Mouse (Mus musculus): ENCODE measurements around the gene Atp12a. TPM values are rescaled to one million over a fixed set of nuclear protein-coding genes. Genes with fewer than 3 reads are reported as not detected.
A peak's percentile ranks its signal among the peaks of the same experiment; 100 is the strongest.

Gene Atp12a
- polyA plus RNA-seq (2015; fragmentation: Nextera tagmentation; extraction: Ambion mirVana): 2.2 and 2.6 TPM in 2 replicates

- Histone ChIP-seq H3K9ac (ENCODE audit: low read length) (peak within 1 kb of the TSS; percentile 65), H3K9me3 (ENCODE audit: control insufficient read depth, low read length) (no peaks in the 10 kb centered on the region), H3K27me3 (ENCODE audit: control insufficient read depth, insufficient read depth, low read depth, low read length) (peaks cover 8% of the 10 kb centered on the region), H3K27ac (ENCODE audit: low read length) (peak within 1 kb of the TSS; percentile 22), H3K4me2 (ENCODE audit: low read depth, low read length) (peak within 1 kb of the TSS; percentile 86), H3K4me3 (ENCODE audit: low read length) (peak within 1 kb of the TSS; percentile 58), H3K4me1 (replicated peaks; ENCODE audit: control insufficient read depth, insufficient read depth, low read length) (peaks cover 17% of the 10 kb centered on the region), H3K36me3 (ENCODE audit: control insufficient read depth, insufficient read depth, low read length) (no peaks in the 10 kb centered on the region)
- 1% methylated on average over 48 of the region's 48 CpGs for WGBS
- peak; percentile 29; the same call in 1 of the 2 replicates for ATAC-seq (ENCODE audit: low read depth)
Measured at GRCm38 (mm10) chr14:56364711-56365237, at the start of gene Atp12a. Atp12a (plus strand) TSS chr14:56365068.

- no peak overlapping the region for H3K9ac ChIP-seq (ENCODE audit: low read length)
- no peaks in the 10 kb centered on the region for H3K36me3 ChIP-seq (ENCODE audit: control insufficient read depth, insufficient read depth, low read length)
- H3K4me1 ChIP-seq (replicated peaks; ENCODE audit: control insufficient read depth, insufficient read depth, low read length): peaks cover 8% of the 10 kb centered on the region; the same call in 1 of the 2 replicates
- WGBS: 27% methylated on average over 7 of the region's 7 CpGs
- no peak overlapping the region for H3K4me3 ChIP-seq (ENCODE audit: low read length)
- no peaks in the 10 kb centered on the region for H3K27me3 ChIP-seq (ENCODE audit: control insufficient read depth, insufficient read depth, low read depth, low read length)
- peak; percentile 47; the same call in 1 of the 2 replicates for ATAC-seq (ENCODE audit: low read depth)
- no peak overlapping the region for H3K4me2 ChIP-seq (ENCODE audit: low read depth, low read length)
- no peak overlapping the region for H3K27ac ChIP-seq (ENCODE audit: low read length)
- no peaks in the 10 kb centered on the region for H3K9me3 ChIP-seq (ENCODE audit: control insufficient read depth, low read length)
Measured at GRCm38 (mm10) chr14:56315519-56315918, 49.3 kb upstream of the Atp12a start.

- 85% methylated on average over 4 of the region's 4 CpGs for WGBS
- ATAC-seq (ENCODE audit: low read depth): no peak
Measured at GRCm38 (mm10) chr14:56316333-56316732, 48.5 kb upstream of the Atp12a start.

GRCm38 (mm10) chr14:56322982-56323381 lies 41.9 kb upstream of the Atp12a start:
- Histone ChIP-seq H3K27ac (ENCODE audit: low read length) (no peak overlapping the region), H3K4me2 (ENCODE audit: low read depth, low read length) (no peak overlapping the region), H3K9me3 (ENCODE audit: control insufficient read depth, low read length) (no peaks in the 10 kb centered on the region), H3K4me3 (ENCODE audit: low read length) (no peak overlapping the region), H3K27me3 (ENCODE audit: control insufficient read depth, insufficient read depth, low read depth, low read length) (no peaks in the 10 kb centered on the region), H3K36me3 (ENCODE audit: control insufficient read depth, insufficient read depth, low read length) (no peaks in the 10 kb centered on the region), H3K4me1 (replicated peaks; ENCODE audit: control insufficient read depth, insufficient read depth, low read length) (no peaks in the 10 kb centered on the region), H3K9ac (ENCODE audit: low read length) (no peak overlapping the region)
- WGBS: 71% methylated on average over 1 of the region's 1 CpGs
- no peak for ATAC-seq (ENCODE audit: low read depth)

More at GRCm38 (mm10) chr14:56316333-56316732, 48.5 kb upstream of the Atp12a start:
- Histone ChIP-seq H3K4me2 (ENCODE audit: low read depth, low read length) (no peak overlapping the region), H3K27ac (ENCODE audit: low read length) (no peak overlapping the region), H3K36me3 (ENCODE audit: control insufficient read depth, insufficient read depth, low read length) (no peaks in the 10 kb centered on the region), H3K9ac (ENCODE audit: low read length) (no peak overlapping the region), H3K4me3 (ENCODE audit: low read length) (no peak overlapping the region), H3K9me3 (ENCODE audit: control insufficient read depth, low read length) (no peaks in the 10 kb centered on the region), H3K27me3 (ENCODE audit: control insufficient read depth, insufficient read depth, low read depth, low read length) (no peaks in the 10 kb centered on the region), H3K4me1 (replicated peaks; ENCODE audit: control insufficient read depth, insufficient read depth, low read length) (peaks cover 8% of the 10 kb centered on the region; the same call in 1 of the 2 replicates)

- H3K4me3 ChIP-seq (ENCODE audit: low read length): no peak overlapping the region
- no peak overlapping the region for H3K27ac ChIP-seq (ENCODE audit: low read length)
- H3K4me1 ChIP-seq (replicated peaks; ENCODE audit: control insufficient read depth, insufficient read depth, low read length): no peaks in the 10 kb centered on the region
- H3K9me3 ChIP-seq (ENCODE audit: control insufficient read depth, low read length): no peaks in the 10 kb centered on the region
- H3K9ac ChIP-seq (ENCODE audit: low read length): no peak overlapping the region
- no peak for ATAC-seq (ENCODE audit: low read depth)
- no peak overlapping the region for H3K4me2 ChIP-seq (ENCODE audit: low read depth, low read length)
- H3K36me3 ChIP-seq (ENCODE audit: control insufficient read depth, insufficient read depth, low read length): no peaks in the 10 kb centered on the region
- no peaks in the 10 kb centered on the region for H3K27me3 ChIP-seq (ENCODE audit: control insufficient read depth, insufficient read depth, low read depth, low read length)
Measured at GRCm38 (mm10) chr14:56325038-56325437, 39.8 kb upstream of the Atp12a start.

GRCm38 (mm10) chr14:56333700-56334099 lies 31.2 kb upstream of the Atp12a start:
- Histone ChIP-seq H3K4me1 (replicated peaks; ENCODE audit: control insufficient read depth, insufficient read depth, low read length) (peaks cover 7% of the 10 kb centered on the region), H3K9me3 (ENCODE audit: control insufficient read depth, low read length) (no peaks in the 10 kb centered on the region), H3K4me2 (ENCODE audit: low read depth, low read length) (no peak overlapping the region), H3K27me3 (ENCODE audit: control insufficient read depth, insufficient read depth, low read depth, low read length) (no peaks in the 10 kb centered on the region), H3K27ac (ENCODE audit: low read length) (no peak overlapping the region), H3K9ac (ENCODE audit: low read length) (no peak overlapping the region), H3K36me3 (ENCODE audit: control insufficient read depth, insufficient read depth, low read length) (no peaks in the 10 kb centered on the region), H3K4me3 (ENCODE audit: low read length) (no peak overlapping the region)
- no peak for ATAC-seq (ENCODE audit: low read depth)

- H3K9ac ChIP-seq (ENCODE audit: low read length): no peak overlapping the region
- ATAC-seq (ENCODE audit: low read depth): no peak
- WGBS: 86% methylated on average over 5 of the region's 5 CpGs
- H3K4me1 ChIP-seq (replicated peaks; ENCODE audit: control insufficient read depth, insufficient read depth, low read length): peaks cover 7% of the 10 kb centered on the region
- no peak overlapping the region for H3K27ac ChIP-seq (ENCODE audit: low read length)
- no peaks in the 10 kb centered on the region for H3K27me3 ChIP-seq (ENCODE audit: control insufficient read depth, insufficient read depth, low read depth, low read length)
- H3K9me3 ChIP-seq (ENCODE audit: control insufficient read depth, low read length): no peaks in the 10 kb centered on the region
- no peak overlapping the region for H3K4me2 ChIP-seq (ENCODE audit: low read depth, low read length)
- H3K36me3 ChIP-seq (ENCODE audit: control insufficient read depth, insufficient read depth, low read length): no peaks in the 10 kb centered on the region
- no peak overlapping the region for H3K4me3 ChIP-seq (ENCODE audit: low read length)
Measured at GRCm38 (mm10) chr14:56334437-56334836, 30.4 kb upstream of the Atp12a start.

GRCm38 (mm10) chr14:56336032-56336431 lies 28.8 kb upstream of the Atp12a start:
- H3K9ac ChIP-seq (ENCODE audit: low read length): no peak overlapping the region
- H3K27ac ChIP-seq (ENCODE audit: low read length): no peak overlapping the region
- H3K4me2 ChIP-seq (ENCODE audit: low read depth, low read length): no peak overlapping the region
- H3K27me3 ChIP-seq (ENCODE audit: control insufficient read depth, insufficient read depth, low read depth, low read length): no peaks in the 10 kb centered on the region
- H3K36me3 ChIP-seq (ENCODE audit: control insufficient read depth, insufficient read depth, low read length): no peaks in the 10 kb centered on the region
- WGBS: 80% methylated on average over 10 of the region's 10 CpGs
- H3K4me3 ChIP-seq (ENCODE audit: low read length): no peak overlapping the region
- H3K4me1 ChIP-seq (replicated peaks; ENCODE audit: control insufficient read depth, insufficient read depth, low read length): peaks cover 7% of the 10 kb centered on the region
- no peaks in the 10 kb centered on the region for H3K9me3 ChIP-seq (ENCODE audit: control insufficient read depth, low read length)
- ATAC-seq (ENCODE audit: low read depth): no peak

GRCm38 (mm10) chr14:56337075-56337474 lies 27.8 kb upstream of the Atp12a start:
- H3K4me2 ChIP-seq (ENCODE audit: low read depth, low read length): no peak overlapping the region
- no peaks in the 10 kb centered on the region for H3K27me3 ChIP-seq (ENCODE audit: control insufficient read depth, insufficient read depth, low read depth, low read length)
- 42% methylated on average over 9 of the region's 9 CpGs for WGBS
- peak; percentile 52; the same call in 1 of the 2 replicates for ATAC-seq (ENCODE audit: low read depth)
- peaks cover 7% of the 10 kb centered on the region for H3K4me1 ChIP-seq (replicated peaks; ENCODE audit: control insufficient read depth, insufficient read depth, low read length)
- no peak overlapping the region for H3K4me3 ChIP-seq (ENCODE audit: low read length)
- no peak overlapping the region for H3K9ac ChIP-seq (ENCODE audit: low read length)
- no peak overlapping the region for H3K27ac ChIP-seq (ENCODE audit: low read length)
- no peaks in the 10 kb centered on the region for H3K9me3 ChIP-seq (ENCODE audit: control insufficient read depth, low read length)
- no peaks in the 10 kb centered on the region for H3K36me3 ChIP-seq (ENCODE audit: control insufficient read depth, insufficient read depth, low read length)
